Mouse (Mus musculus): ENCODE measurements around the gene Mb.

GRCm38 (mm10) chr15:77014431-77014830, 36.0 kb downstream of the Mb start:
- TF ChIP-seq CTCF (IDR thresholded peaks at IDR 0.05) (no peak), EP300 (IDR thresholded peaks at IDR 0.05) (no peak)

Measured in lung, postnatal 0 days (tissue).